Mouse (Mus musculus): ENCODE measurements around the gene Tmprss4. TPM values are rescaled to one million over a fixed set of nuclear protein-coding genes. Genes with fewer than 3 reads are reported as not detected.
A peak's percentile ranks its signal among the peaks of the same experiment; 100 is the strongest.

Tmprss4 gene
- polyA plus RNA-seq, 1 experiment, result 0.52 TPM

GRCm38 (mm10) chr9:45153361-45153760 lies 50.5 kb downstream of the Tmprss4 start:
- Histone ChIP-seq H3K27ac (ENCODE audit: insufficient read depth, low read length) (no peak overlapping the region), H3K36me3 (ENCODE audit: control insufficient read depth, insufficient read depth, low read length, poor library complexity, severe bottlenecking) (no peaks in the 10 kb centered on the region), H3K27me3 (ENCODE audit: control insufficient read depth, insufficient read depth, low read length, poor library complexity, severe bottlenecking) (no peaks in the 10 kb centered on the region), H3K4me3 (ENCODE audit: low read depth, low read length) (no peak overlapping the region), H3K9ac (ENCODE audit: low read depth, poor library complexity, severe bottlenecking) (no peak overlapping the region), H3K4me1 (ENCODE audit: control insufficient read depth, insufficient read depth, low read length) (no peaks in the 10 kb centered on the region), H3K9me3 (replicated peaks; ENCODE audit: control insufficient read depth, insufficient read depth, low read length, poor library complexity, severe bottlenecking) (no peaks in the 10 kb centered on the region)
- TF ChIP-seq POLR2A (IDR thresholded peaks at IDR 0.05; ENCODE audit: insufficient read depth, low read length), result no peak

- no peak for TF ChIP-seq POLR2A (IDR thresholded peaks at IDR 0.05; ENCODE audit: insufficient read depth, low read length)
- TF ChIP-seq CTCF (IDR thresholded peaks at IDR 0.05; ENCODE audit: low read depth, low read length), result no peak
- no peak for TF ChIP-seq EP300 (IDR thresholded peaks at IDR 0.05; ENCODE audit: insufficient read depth, low read depth, low read length)
- H3K27me3 ChIP-seq (ENCODE audit: control insufficient read depth, insufficient read depth, low read length, poor library complexity, severe bottlenecking), result no peaks in the 10 kb centered on the region
- H3K9ac ChIP-seq (ENCODE audit: low read depth, poor library complexity, severe bottlenecking), result no peak overlapping the region
- H3K27ac ChIP-seq (ENCODE audit: insufficient read depth, low read length), result no peak overlapping the region
- no peaks in the 10 kb centered on the region for H3K4me1 ChIP-seq (ENCODE audit: control insufficient read depth, insufficient read depth, low read length)
- H3K4me3 ChIP-seq (ENCODE audit: low read depth, low read length), result no peak overlapping the region
- no peaks in the 10 kb centered on the region for H3K36me3 ChIP-seq (ENCODE audit: control insufficient read depth, insufficient read depth, low read length, poor library complexity, severe bottlenecking)
- no peaks in the 10 kb centered on the region for H3K9me3 ChIP-seq (replicated peaks; ENCODE audit: control insufficient read depth, insufficient read depth, low read length, poor library complexity, severe bottlenecking)
Observed at GRCm38 (mm10) chr9:45150933-45151332, 53.0 kb downstream of the Tmprss4 start.

GRCm38 (mm10) chr9:45146267-45146597 lies 57.7 kb downstream of the Tmprss4 start:
- TF ChIP-seq POLR2A (IDR thresholded peaks at IDR 0.05; ENCODE audit: insufficient read depth, low read length) (no peak), EP300 (IDR thresholded peaks at IDR 0.05; ENCODE audit: insufficient read depth, low read depth, low read length) (no peak), CTCF (IDR thresholded peaks at IDR 0.05; ENCODE audit: low read depth, low read length) (no peak)
- H3K4me1 ChIP-seq (ENCODE audit: control insufficient read depth, insufficient read depth, low read length), result no peaks in the 10 kb centered on the region
- no peaks in the 10 kb centered on the region for H3K36me3 ChIP-seq (ENCODE audit: control insufficient read depth, insufficient read depth, low read length, poor library complexity, severe bottlenecking)
- no peak overlapping the region for H3K27ac ChIP-seq (ENCODE audit: insufficient read depth, low read length)
- no peaks in the 10 kb centered on the region for H3K9me3 ChIP-seq (replicated peaks; ENCODE audit: control insufficient read depth, insufficient read depth, low read length, poor library complexity, severe bottlenecking)
- no peaks in the 10 kb centered on the region for H3K27me3 ChIP-seq (ENCODE audit: control insufficient read depth, insufficient read depth, low read length, poor library complexity, severe bottlenecking)
- peak overlapping the region; percentile 48 for H3K4me3 ChIP-seq (ENCODE audit: low read depth, low read length)
- no peak overlapping the region for H3K9ac ChIP-seq (ENCODE audit: low read depth, poor library complexity, severe bottlenecking)

GRCm38 (mm10) chr9:45145533-45146266 lies 58.2 kb downstream of the Tmprss4 start:
- H3K27me3 ChIP-seq (ENCODE audit: control insufficient read depth, insufficient read depth, low read length, poor library complexity, severe bottlenecking), result no peaks in the 10 kb centered on the region
- H3K27ac ChIP-seq (ENCODE audit: insufficient read depth, low read length), result no peak overlapping the region

GRCm38 (mm10) chr9:45142686-45143085 lies 61.2 kb downstream of the Tmprss4 start:
- peaks cover 1% of the 10 kb centered on the region; the same call in 1 of the 2 replicates for H3K27me3 ChIP-seq (ENCODE audit: control insufficient read depth, insufficient read depth, low read length, poor library complexity, severe bottlenecking)
- TF ChIP-seq POLR2A (IDR thresholded peaks at IDR 0.05; ENCODE audit: insufficient read depth, low read length), result no peak
- no peak for TF ChIP-seq CTCF (IDR thresholded peaks at IDR 0.05; ENCODE audit: low read depth, low read length)
- no peak for TF ChIP-seq EP300 (IDR thresholded peaks at IDR 0.05; ENCODE audit: insufficient read depth, low read depth, low read length)
- H3K27ac ChIP-seq (ENCODE audit: insufficient read depth, low read length), result no peak overlapping the region

More at GRCm38 (mm10) chr9:45145533-45146266, 58.2 kb downstream of the Tmprss4 start:
- no peaks in the 10 kb centered on the region for H3K36me3 ChIP-seq (ENCODE audit: control insufficient read depth, insufficient read depth, low read length, poor library complexity, severe bottlenecking)
- TF ChIP-seq POLR2A (IDR thresholded peaks at IDR 0.05; ENCODE audit: insufficient read depth, low read length), result no peak
- no peak for TF ChIP-seq EP300 (IDR thresholded peaks at IDR 0.05; ENCODE audit: insufficient read depth, low read depth, low read length)
- TF ChIP-seq CTCF (IDR thresholded peaks at IDR 0.05; ENCODE audit: low read depth, low read length), result no peak
- H3K4me1 ChIP-seq (ENCODE audit: control insufficient read depth, insufficient read depth, low read length), result no peaks in the 10 kb centered on the region
- H3K4me3 ChIP-seq (ENCODE audit: low read depth, low read length), result peak overlapping the region; percentile 48
- no peaks in the 10 kb centered on the region for H3K9me3 ChIP-seq (replicated peaks; ENCODE audit: control insufficient read depth, insufficient read depth, low read length, poor library complexity, severe bottlenecking)
- no peak overlapping the region for H3K9ac ChIP-seq (ENCODE audit: low read depth, poor library complexity, severe bottlenecking)

GRCm38 (mm10) chr9:45140945-45141344 lies 62.9 kb downstream of the Tmprss4 start:
- H3K36me3 ChIP-seq (ENCODE audit: control insufficient read depth, insufficient read depth, low read length, poor library complexity, severe bottlenecking), result no peaks in the 10 kb centered on the region
- peaks cover 1% of the 10 kb centered on the region; the same call in 1 of the 2 replicates for H3K27me3 ChIP-seq (ENCODE audit: control insufficient read depth, insufficient read depth, low read length, poor library complexity, severe bottlenecking)
- TF ChIP-seq EP300 (IDR thresholded peaks at IDR 0.05; ENCODE audit: insufficient read depth, low read depth, low read length) (no peak), POLR2A (IDR thresholded peaks at IDR 0.05; ENCODE audit: insufficient read depth, low read length) (no peak), CTCF (IDR thresholded peaks at IDR 0.05; ENCODE audit: low read depth, low read length) (no peak)
- H3K9me3 ChIP-seq (replicated peaks; ENCODE audit: control insufficient read depth, insufficient read depth, low read length, poor library complexity, severe bottlenecking), result no peaks in the 10 kb centered on the region
- H3K4me1 ChIP-seq (ENCODE audit: control insufficient read depth, insufficient read depth, low read length), result no peaks in the 10 kb centered on the region
- no peak overlapping the region for H3K9ac ChIP-seq (ENCODE audit: low read depth, poor library complexity, severe bottlenecking)
- no peak overlapping the region for H3K4me3 ChIP-seq (ENCODE audit: low read depth, low read length)
- no peak overlapping the region for H3K27ac ChIP-seq (ENCODE audit: insufficient read depth, low read length)

More at GRCm38 (mm10) chr9:45142686-45143085, 61.2 kb downstream of the Tmprss4 start:
- no peaks in the 10 kb centered on the region for H3K4me1 ChIP-seq (ENCODE audit: control insufficient read depth, insufficient read depth, low read length)
- no peak overlapping the region for H3K9ac ChIP-seq (ENCODE audit: low read depth, poor library complexity, severe bottlenecking)
- H3K9me3 ChIP-seq (replicated peaks; ENCODE audit: control insufficient read depth, insufficient read depth, low read length, poor library complexity, severe bottlenecking), result no peaks in the 10 kb centered on the region
- H3K36me3 ChIP-seq (ENCODE audit: control insufficient read depth, insufficient read depth, low read length, poor library complexity, severe bottlenecking), result no peaks in the 10 kb centered on the region
- no peak overlapping the region for H3K4me3 ChIP-seq (ENCODE audit: low read depth, low read length)

All from ES-Bruce4 (cell line).